Mouse (Mus musculus) liver, embryonic 13.5 days (tissue): ENCODE measurements around the gene Dhrs1. TPM values are rescaled to one million over a fixed set of nuclear protein-coding genes. Genes with fewer than 3 reads are reported as not detected.

Experiments used
- ATAC-seq: fragments of 200-750 bp; cut with Nextera tagmentation; 2 replicates; pipeline ENCODE4 v1.8.0; 2017; ENCODE audit warnings: low read depth, mild to moderate bottlenecking, moderate number of reproducible peaks, moderate library complexity
- DNase-seq: peaks from one replicate; pipeline ENCODE4 v3.0.0; 2022
- H3K27ac ChIP-seq: fragments of 300-500 bp; sonication (generic); 2 replicates; pipeline ENCODE4 v1.5.1; 2015; ENCODE audit warnings: moderate library complexity, mild to moderate bottlenecking, inconsistent platforms
- H3K27me3 ChIP-seq: fragments of 300-500 bp; sonication (generic); 2 replicates; pipeline ENCODE4 v1.6.1; 2015; ENCODE audit warnings: mild to moderate bottlenecking, inconsistent platforms
- H3K36me3 ChIP-seq: fragments of 300-500 bp; sonication (generic); 2 replicates; pipeline ENCODE4 v1.6.1; 2015; ENCODE audit warnings: mild to moderate bottlenecking, inconsistent platforms
- H3K4me1 ChIP-seq: fragments of 300-500 bp; sonication (generic); replicated peaks from 2 replicates; pipeline ENCODE4 v1.6.1; 2015; ENCODE audit warnings: inconsistent platforms
- H3K4me2 ChIP-seq: fragments of 300-500 bp; sonication (generic); 2 replicates; pipeline ENCODE4 v1.6.1; 2015; ENCODE audit warnings: inconsistent platforms, mild to moderate bottlenecking, moderate library complexity
- H3K4me3 ChIP-seq: fragments of 300-500 bp; sonication (generic); replicated peaks from 2 replicates; pipeline ENCODE4 v1.5.1; 2015; ENCODE audit warnings: mild to moderate bottlenecking, inconsistent platforms
- H3K9ac ChIP-seq: fragments of 300-500 bp; sonication (generic); 2 replicates; pipeline ENCODE4 v1.6.1; 2015; ENCODE audit warnings: mild to moderate bottlenecking, inconsistent platforms
- H3K9me3 ChIP-seq: fragments of 300-500 bp; sonication (generic); replicated peaks from 2 replicates; pipeline ENCODE4 v1.6.1; 2016; ENCODE audit warnings: inconsistent platforms
- WGBS: fragments of 180-500 bp; shearing (Covaris S2); methylation state at CpG from one replicate; pipeline ENCODE4 v1.1.7; 2015; ENCODE audit not compliant: insufficient replicate concordance; 5-methylcytosine and 5-hydroxymethylcytosine counted together
- polyA plus RNA-seq: library from polyadenylated mRNA; unstranded; fragments of >200 nt; fragmentation: Nextera tagmentation; extraction: Ambion mirVana; gene quantifications from 2 replicates; pipeline ENCODE4 v1.2.1, GENCODE M21; 2015

Dhrs1 gene
- polyA plus RNA-seq, 1 experiment from 2014 or later = 36.4 TPM

- 61% methylated on average over 3 of the region's 3 CpGs for WGBS
- H3K4me3 ChIP-seq = no peak overlapping the region
These were observed 10.2 kb downstream of the Dhrs1 start for GRCm38 (mm10) chr14:55735334-55735733.

GRCm38 (mm10) chr14:55734869-55735268 lies 10.6 kb downstream of the Dhrs1 start:
- DNase-seq = no peak
- Histone ChIP-seq H3K27ac (no peak overlapping the region), H3K9ac (no peak overlapping the region)

More at GRCm38 (mm10) chr14:55735334-55735733, 10.2 kb downstream of the Dhrs1 start:
- H3K4me1 ChIP-seq = 0 out of 2 replicates have a peak, but pooled peaks cover 7% of the 10 kb centered on the region
- no peak overlapping the region for H3K27ac ChIP-seq
- ATAC-seq (no peak), DNase-seq (no peak)
- H3K9ac ChIP-seq = no peak overlapping the region
- no peaks in the 10 kb centered on the region for H3K9me3 ChIP-seq
- H3K36me3 ChIP-seq = peaks cover 18% of the 10 kb centered on the region
- 0 out of 2 replicates have a peak, but pooled peaks cover 5% of the 10 kb centered on the region for H3K27me3 ChIP-seq
- no peak overlapping the region for H3K4me2 ChIP-seq

GRCm38 (mm10) chr14:55733889-55734288 lies 11.6 kb downstream of the Dhrs1 start:
- no peak overlapping the region for H3K4me3 ChIP-seq
- 0 out of 2 replicates have a peak, but pooled peaks cover 9% of the 10 kb centered on the region for H3K27me3 ChIP-seq
- H3K27ac ChIP-seq = no peak overlapping the region
- no peak overlapping the region for H3K4me2 ChIP-seq
- no peak overlapping the region for H3K9ac ChIP-seq
- ATAC-seq (no peak), DNase-seq (no peak)
- 0 out of 2 replicates have a peak, but pooled peaks cover 7% of the 10 kb centered on the region for H3K4me1 ChIP-seq
- WGBS = 56% methylated on average over 10 of the region's 10 CpGs
- peaks cover 7% of the 10 kb centered on the region for H3K36me3 ChIP-seq
- H3K9me3 ChIP-seq = no peaks in the 10 kb centered on the region

More at GRCm38 (mm10) chr14:55734869-55735268, 10.6 kb downstream of the Dhrs1 start:
- 62% methylated on average over 7 of the region's 7 CpGs for WGBS
- Histone ChIP-seq H3K4me3 (no peak overlapping the region), H3K9me3 (no peaks in the 10 kb centered on the region), H3K4me1 (0 out of 2 replicates have a peak, but pooled peaks cover 7% of the 10 kb centered on the region), H3K4me2 (no peak overlapping the region), H3K27me3 (0 out of 2 replicates have a peak, but pooled peaks cover 5% of the 10 kb centered on the region), H3K36me3 (peaks cover 13% of the 10 kb centered on the region)
- ATAC-seq = no peak

- Histone ChIP-seq H3K27me3 (0 out of 2 replicates have a peak, but pooled peaks cover 9% of the 10 kb centered on the region), H3K9me3 (no peaks in the 10 kb centered on the region), H3K27ac (no peak overlapping the region), H3K4me2 (no peak overlapping the region), H3K4me3 (no peak overlapping the region), H3K9ac (no peak overlapping the region), H3K36me3 (no peaks in the 10 kb centered on the region), H3K4me1 (0 out of 2 replicates have a peak, but pooled peaks cover 12% of the 10 kb centered on the region)
- 59% methylated on average over 7 of the region's 7 CpGs for WGBS
- DNase-seq (no peak), ATAC-seq (0 out of 2 replicates have a peak, but pooled peaks have one; percentile 39)
These were observed 14.9 kb downstream of the Dhrs1 start for GRCm38 (mm10) chr14:55730531-55731032.

- DNase-seq (no peak), ATAC-seq (no peak)
- Histone ChIP-seq H3K27me3 (0 out of 2 replicates have a peak, but pooled peaks cover 9% of the 10 kb centered on the region), H3K9me3 (no peaks in the 10 kb centered on the region), H3K36me3 (no peaks in the 10 kb centered on the region), H3K9ac (no peak overlapping the region), H3K4me1 (0 out of 2 replicates have a peak, but pooled peaks cover 12% of the 10 kb centered on the region), H3K4me2 (no peak overlapping the region), H3K4me3 (no peak overlapping the region), H3K27ac (no peak overlapping the region)
- WGBS = 67% methylated on average over 7 of the region's 7 CpGs
These were observed 15.4 kb downstream of the Dhrs1 start for GRCm38 (mm10) chr14:55730116-55730515.

- Histone ChIP-seq H3K9me3 (no peaks in the 10 kb centered on the region), H3K36me3 (no peaks in the 10 kb centered on the region), H3K27ac (no peak overlapping the region), H3K9ac (no peak overlapping the region), H3K4me3 (no peak overlapping the region), H3K4me2 (no peak overlapping the region), H3K4me1 (peaks cover 30% of the 10 kb centered on the region), H3K27me3 (0 out of 2 replicates have a peak, but pooled peaks cover 7% of the 10 kb centered on the region)
- DNase-seq = no peak
- ATAC-seq = no peak
- WGBS = 52% methylated on average over 8 of the region's 8 CpGs
These were observed 17.4 kb downstream of the Dhrs1 start for GRCm38 (mm10) chr14:55727889-55728685.

GRCm38 (mm10) chr14:55726261-55726660 lies 19.2 kb downstream of the Dhrs1 start:
- Histone ChIP-seq H3K27ac (no peak overlapping the region), H3K4me1 (peaks cover 45% of the 10 kb centered on the region), H3K9ac (no peak overlapping the region), H3K27me3 (0 out of 2 replicates have a peak, but pooled peaks cover 4% of the 10 kb centered on the region), H3K36me3 (no peaks in the 10 kb centered on the region), H3K9me3 (no peaks in the 10 kb centered on the region), H3K4me3 (no peak overlapping the region), H3K4me2 (no peak overlapping the region)
- DNase-seq (no peak), ATAC-seq (no peak)

- peaks cover 46% of the 10 kb centered on the region for H3K4me1 ChIP-seq
- H3K36me3 ChIP-seq = peaks cover 6% of the 10 kb centered on the region; the same call in 1 of the 2 replicates
- no peaks in the 10 kb centered on the region for H3K27me3 ChIP-seq
- no peak overlapping the region for H3K4me3 ChIP-seq
- 29% methylated on average over 8 of the region's 8 CpGs for WGBS
- DNase-seq (no peak), ATAC-seq (no peak)
- H3K9ac ChIP-seq = no peak overlapping the region; the same call in 1 of the 2 replicates
- H3K4me2 ChIP-seq = no peak overlapping the region
- no peaks in the 10 kb centered on the region for H3K9me3 ChIP-seq
- H3K27ac ChIP-seq = no peak overlapping the region
These were observed 21.0 kb downstream of the Dhrs1 start for GRCm38 (mm10) chr14:55724411-55724871.

- H3K4me3 ChIP-seq = no peak overlapping the region
- peaks cover 43% of the 10 kb centered on the region for H3K4me1 ChIP-seq
- DNase-seq (no peak), ATAC-seq (no peak)
- no peaks in the 10 kb centered on the region for H3K27me3 ChIP-seq
- peak overlapping the region; percentile 62 for H3K27ac ChIP-seq
- H3K9me3 ChIP-seq = no peaks in the 10 kb centered on the region
- H3K9ac ChIP-seq = no peak overlapping the region
- no peak overlapping the region for H3K4me2 ChIP-seq
- WGBS = 76% methylated on average over 7 of the region's 7 CpGs
- H3K36me3 ChIP-seq = peaks cover 13% of the 10 kb centered on the region
These were observed 22.1 kb downstream of the Dhrs1 start for GRCm38 (mm10) chr14:55723433-55723832.

- ATAC-seq = peak; percentile 5; the same call in 1 of the 2 replicates
- peak overlapping the region; percentile 80 for H3K9ac ChIP-seq
- DNase-seq = no peak
These were observed 23.0 kb downstream of the Dhrs1 start for GRCm38 (mm10) chr14:55722438-55722945.

More at GRCm38 (mm10) chr14:55722438-55722945, 23.0 kb downstream of the Dhrs1 start:
- H3K4me2 ChIP-seq = peak overlapping the region; percentile 89
- no peaks in the 10 kb centered on the region for H3K27me3 ChIP-seq
- H3K36me3 ChIP-seq = peaks cover 19% of the 10 kb centered on the region
- WGBS = 26% methylated on average over 8 of the region's 8 CpGs
- no peaks in the 10 kb centered on the region for H3K9me3 ChIP-seq
- peaks cover 41% of the 10 kb centered on the region for H3K4me1 ChIP-seq
- peak overlapping the region; percentile 81 for H3K4me3 ChIP-seq
- peak overlapping the region; percentile 62 for H3K27ac ChIP-seq
